Mouse (Mus musculus) heart, embryonic 14.5 days (tissue): ENCODE data around the gene Pcnx. TPM values are rescaled to one million over a fixed set of nuclear protein-coding genes. Genes with fewer than 3 reads are reported as not detected.

Source experiments
- ATAC-seq: fragments of 200-750 bp; cut with Nextera tagmentation; 2 replicates; pipeline ENCODE4 v1.8.0; 2017; ENCODE audit warnings: low read depth, moderate TSS enrichment; ENCODE audit not compliant: insufficient number of reproducible peaks, insufficient read depth, low FRiP score
- H3K27ac ChIP-seq, 2 experiments: fragments of 200-500 bp in 1 of 2; fragments of 300-500 bp in 1 of 2; sonication (generic) in 1 of 2; replicated peaks in 1 of 2; 2 replicates each; pipeline ENCODE4 v1.5.1; 2012 to 2014; ENCODE audit warnings: low read depth in 2 of 2, low read length in 2 of 2, control low read depth in 1 of 2, mild to moderate bottlenecking in 1 of 2, mixed read lengths in 1 of 2; ENCODE audit not compliant: control insufficient read depth in 1 of 2, insufficient read depth in 1 of 2
- H3K27me3 ChIP-seq: fragments of 300-500 bp; sonication (generic); 2 replicates; pipeline ENCODE4 v1.6.1; 2014; ENCODE audit warnings: mild to moderate bottlenecking, low read length, control low read depth; ENCODE audit not compliant: control insufficient read depth, insufficient read depth
- H3K36me3 ChIP-seq: fragments of 300-500 bp; sonication (generic); 2 replicates; pipeline ENCODE4 v1.6.1; 2014; ENCODE audit warnings: mild to moderate bottlenecking, control low read depth, low read length, mixed read lengths; ENCODE audit not compliant: control insufficient read depth, insufficient read depth
- H3K4me1 ChIP-seq, 2 experiments: fragments of 200-500 bp in 1 of 2; fragments of 300-500 bp in 1 of 2; sonication (generic) in 1 of 2; 2 replicates each; pipeline ENCODE4 v1.6.1; 2012 to 2014; ENCODE audit warnings: low read length in 2 of 2, control low read depth in 1 of 2, mixed read lengths in 1 of 2; ENCODE audit not compliant: control insufficient read depth in 2 of 2, insufficient read depth in 2 of 2
- H3K4me2 ChIP-seq: fragments of 300-500 bp; sonication (generic); 2 replicates; pipeline ENCODE4 v1.6.1; 2014; ENCODE audit warnings: mild to moderate bottlenecking, low read length
- H3K4me3 ChIP-seq, 2 experiments: fragments of 200-500 bp in 1 of 2; fragments of 300-500 bp in 1 of 2; sonication (generic) in 1 of 2; 2 replicates each; pipeline ENCODE4 v1.5.1; 2012 to 2014; ENCODE audit warnings: low read length in 2 of 2, mild to moderate bottlenecking in 2 of 2, control low read depth in 1 of 2, low read depth in 1 of 2, moderate library complexity in 1 of 2; ENCODE audit not compliant: control insufficient read depth in 1 of 2, insufficient read depth in 1 of 2
- H3K9ac ChIP-seq: fragments of 300-500 bp; sonication (generic); 2 replicates; pipeline ENCODE4 v1.6.1; 2014; ENCODE audit warnings: mild to moderate bottlenecking, low read length
- H3K9me3 ChIP-seq: fragments of 300-500 bp; sonication (generic); 2 replicates; pipeline ENCODE4 v1.6.1; 2016; ENCODE audit warnings: low read length, control low read depth; ENCODE audit not compliant: control insufficient read depth
- whole genome bisulfite sequencing: fragments of 180-500 bp; shearing (Covaris S2); extraction: QIAGEN DNeasy Blood & Tissue Kit; methylation state at CpG from one replicate; pipeline ENCODE4 v1.1.7; 2014; 5-methylcytosine and 5-hydroxymethylcytosine counted together
- polyA plus RNA-seq: library from polyadenylated mRNA; unstranded; fragments of >200 nt; fragmentation: Nextera tagmentation; extraction: Ambion mirVana; gene quantifications from 2 replicates; pipeline ENCODE4 v1.2.1, GENCODE M21; 2014

Pcnx gene
- polyA plus RNA-seq, 1 experiment from 2014 or later = 15.4 TPM

DNA sequence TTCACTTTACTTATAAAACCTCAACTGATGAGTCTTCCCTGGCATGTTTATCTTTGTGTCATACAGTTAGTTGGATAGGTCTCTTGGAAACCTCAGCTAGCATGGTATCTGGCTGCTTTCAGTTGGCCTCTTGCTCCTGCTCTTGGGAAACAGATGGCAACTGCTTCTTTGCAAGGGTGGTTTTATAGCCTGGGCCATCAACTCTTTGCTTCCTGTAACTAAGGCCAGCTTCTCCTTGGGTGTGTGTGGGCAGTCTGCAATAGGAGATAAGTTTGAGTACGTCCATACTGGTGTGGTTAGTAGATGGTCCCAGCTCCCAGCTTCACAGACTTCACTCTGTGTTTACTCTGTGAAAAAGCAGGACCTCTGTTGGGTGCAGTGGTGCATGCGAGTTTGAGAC is 46.0 kb downstream of the Pcnx start:
- no peak for ATAC-seq
- Histone ChIP-seq H3K4me3 (no peak overlapping the region), H3K27me3 (no peaks in the 10 kb centered on the region), H3K9ac (no peak overlapping the region), H3K4me2 (no peak overlapping the region), H3K36me3 (peaks cover 11% of the 10 kb centered on the region), H3K9me3 (no peaks in the 10 kb centered on the region), H3K27ac (no peak overlapping the region), H3K4me1 (peaks cover 0 to 9% of the 10 kb centered on the region in 2 experiments; a peak in 2 of 4 replicates)
- 81% methylated on average over 2 of the region's 2 CpGs for WGBS

DNA sequence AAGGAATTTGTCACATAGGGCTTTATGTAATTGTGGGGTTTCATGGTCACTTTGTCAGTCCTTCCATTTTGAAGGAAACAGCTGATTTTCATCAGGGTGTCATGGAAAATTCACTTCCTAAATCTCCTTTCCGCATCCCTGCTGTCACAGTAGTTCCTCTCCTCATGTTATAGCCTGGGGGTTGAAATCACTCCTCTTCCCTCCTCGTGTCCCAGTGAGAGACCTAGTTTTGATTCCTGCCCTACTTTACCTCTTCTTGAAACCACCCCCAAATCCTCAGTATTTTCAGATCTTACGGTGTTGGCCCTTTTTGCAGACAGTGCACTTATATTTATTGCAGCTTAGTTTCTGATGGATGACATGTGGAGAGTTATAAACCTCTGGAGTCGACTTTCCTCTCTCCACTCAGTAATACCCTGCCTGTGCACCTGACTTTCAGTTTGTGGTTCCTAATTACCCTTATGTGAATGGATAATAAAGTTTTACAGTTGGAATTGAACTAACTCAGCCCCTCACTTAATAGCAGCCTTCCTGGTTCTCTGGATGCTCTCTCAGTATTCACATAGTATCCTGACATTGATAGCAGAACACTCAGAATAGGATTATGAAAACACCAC is 48.0 kb downstream of the Pcnx start:
- ATAC-seq = no peak
- Histone ChIP-seq H3K9ac (no peak overlapping the region), H3K9me3 (no peaks in the 10 kb centered on the region), H3K4me2 (no peak overlapping the region), H3K4me3 (no peak overlapping the region), H3K27me3 (no peaks in the 10 kb centered on the region), H3K27ac (no peak overlapping the region; a peak in 1 of 4 replicates), H3K36me3 (peaks cover 11% of the 10 kb centered on the region), H3K4me1 (no peaks in the 10 kb centered on the region)
- 74% methylated on average over 4 of the region's 4 CpGs for WGBS

DNA sequence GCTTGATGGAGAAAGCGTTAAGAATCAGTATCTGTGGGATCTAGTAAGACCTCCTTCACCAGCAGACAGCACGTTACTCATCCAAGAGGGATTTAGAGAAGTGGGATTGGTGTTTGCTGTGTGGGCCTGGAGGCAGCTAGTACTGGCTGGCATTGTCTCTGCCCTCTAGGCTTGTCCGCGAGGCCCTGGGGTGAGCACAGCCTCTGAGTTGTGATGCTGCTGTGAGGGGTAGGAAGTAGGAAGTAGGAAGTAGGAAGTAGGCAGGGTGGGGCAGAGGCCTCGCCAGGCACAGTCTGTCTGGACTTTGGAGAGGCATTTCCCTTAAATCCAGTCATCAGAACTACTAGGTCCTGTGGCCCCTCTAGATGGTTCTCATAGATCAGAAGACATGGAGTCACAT is 50.6 kb downstream of the Pcnx start:
- H3K4me3 ChIP-seq = no peak overlapping the region
- ATAC-seq = no peak
- no peaks in the 10 kb centered on the region for H3K4me1 ChIP-seq
- WGBS = 74% methylated on average over 5 of the region's 5 CpGs
- no peaks in the 10 kb centered on the region for H3K27me3 ChIP-seq
- no peak overlapping the region for H3K4me2 ChIP-seq
- peaks cover 28% of the 10 kb centered on the region for H3K36me3 ChIP-seq
- H3K9ac ChIP-seq = no peak overlapping the region
- H3K9me3 ChIP-seq = no peaks in the 10 kb centered on the region
- H3K27ac ChIP-seq = no peak overlapping the region

GRCm38 (mm10) chr12:81915176-81915950 is 55.5 kb downstream of the Pcnx start:
- ATAC-seq = no peak
- Histone ChIP-seq H3K4me2 (no peak overlapping the region), H3K9ac (no peak overlapping the region), H3K9me3 (no peaks in the 10 kb centered on the region), H3K4me3 (no peak overlapping the region), H3K36me3 (peaks cover 56% of the 10 kb centered on the region), H3K27ac (no peak overlapping the region), H3K4me1 (no peaks in the 10 kb centered on the region), H3K27me3 (no peaks in the 10 kb centered on the region)
- 52% methylated on average over 2 of the region's 2 CpGs for WGBS

- Histone ChIP-seq H3K27me3 (no peaks in the 10 kb centered on the region), H3K4me1 (peaks cover 0 to 13% of the 10 kb centered on the region in 2 experiments; a peak in 2 of 4 replicates), H3K27ac (no peak overlapping the region), H3K9ac (no peak overlapping the region), H3K36me3 (peaks cover 56% of the 10 kb centered on the region), H3K9me3 (no peaks in the 10 kb centered on the region), H3K4me3 (no peak overlapping the region), H3K4me2 (no peak overlapping the region)
- no peak for ATAC-seq
- WGBS = 90% methylated on average over 12 of the region's 12 CpGs
These were observed 58.5 kb downstream of the Pcnx start for GRCm38 (mm10) chr12:81918346-81918745.

DNA sequence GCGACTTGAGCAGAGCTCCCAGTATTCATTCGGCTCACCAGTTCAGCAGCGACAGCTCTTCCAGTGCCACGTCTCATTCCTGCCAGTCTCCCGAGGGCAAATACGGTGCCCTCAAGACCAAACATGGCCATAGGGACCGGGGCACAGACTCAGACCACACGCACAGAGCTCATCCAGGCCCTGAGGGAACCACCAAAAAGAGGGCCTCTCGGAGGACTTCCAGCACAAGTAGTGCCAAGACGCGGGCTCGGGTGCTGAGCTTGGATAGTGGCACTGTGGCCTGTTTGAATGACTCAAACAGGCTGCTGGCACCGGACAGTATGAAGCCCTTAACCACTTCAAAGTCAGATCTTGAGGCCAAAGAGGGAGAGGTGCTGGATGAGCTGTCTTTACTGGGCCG is 59.1 kb downstream of the Pcnx start:
- WGBS = 89% methylated on average over 14 of the region's 14 CpGs
- no peak overlapping the region for H3K9ac ChIP-seq
- no peaks in the 10 kb centered on the region for H3K9me3 ChIP-seq
- no peak for ATAC-seq
- H3K4me1 ChIP-seq = peaks cover 0 to 13% of the 10 kb centered on the region in 2 experiments; a peak in 2 of 4 replicates
- no peak overlapping the region for H3K4me3 ChIP-seq
- peaks cover 51% of the 10 kb centered on the region for H3K36me3 ChIP-seq
- no peaks in the 10 kb centered on the region for H3K27me3 ChIP-seq
- H3K27ac ChIP-seq = no peak overlapping the region
- H3K4me2 ChIP-seq = no peak overlapping the region

- Histone ChIP-seq H3K4me1 (peaks cover 0 to 13% of the 10 kb centered on the region in 2 experiments; a peak in 2 of 4 replicates), H3K27ac (no peak overlapping the region), H3K4me2 (no peak overlapping the region), H3K9me3 (no peaks in the 10 kb centered on the region), H3K36me3 (peaks cover 46% of the 10 kb centered on the region), H3K9ac (no peak overlapping the region), H3K27me3 (no peaks in the 10 kb centered on the region), H3K4me3 (no peak overlapping the region)
- no peak for ATAC-seq
- WGBS = 81% methylated on average over 10 of the region's 10 CpGs
These were observed 60.2 kb downstream of the Pcnx start for GRCm38 (mm10) chr12:81920027-81920426.
